8 mouse cellular contexts compared by ENCODE assay signal in the genomic region with DNA sequence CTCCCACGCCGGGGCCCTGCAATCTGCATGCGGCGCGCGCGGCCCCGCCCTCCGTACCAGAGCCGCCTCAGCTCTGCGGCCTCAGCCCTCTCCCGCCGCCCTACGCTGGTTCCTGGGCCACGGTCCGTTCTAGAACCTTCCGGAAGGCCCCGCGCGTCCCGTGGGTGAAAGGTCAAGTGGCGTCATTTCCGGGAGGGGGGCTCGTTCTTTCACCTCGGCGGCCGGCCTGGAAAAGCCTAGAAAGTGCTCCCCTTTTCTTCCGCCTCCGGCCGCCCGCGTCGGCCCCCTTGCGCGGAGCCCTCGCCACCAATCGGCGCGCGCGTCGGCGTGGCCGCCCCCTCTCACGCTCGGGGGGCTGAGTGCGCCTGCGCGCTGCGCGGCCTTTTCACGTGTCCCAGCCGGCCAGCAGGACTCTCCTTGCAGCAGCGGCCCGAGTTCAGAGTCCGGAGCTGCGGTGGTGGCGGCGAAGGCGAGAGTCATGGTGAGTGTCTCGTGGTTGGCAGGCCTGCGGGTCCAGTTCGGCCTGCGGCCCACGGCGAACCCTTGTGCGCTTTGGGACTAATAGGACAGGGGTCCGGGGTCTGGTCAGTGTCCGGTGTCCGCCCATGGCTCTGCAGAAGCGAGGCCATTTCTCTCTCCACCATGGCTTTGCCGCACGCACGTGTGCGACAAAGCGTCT. TPM values are rescaled to one million over a fixed set of nuclear protein-coding genes. Genes with fewer than 3 reads are reported as not detected.
DNase-seq lines count a peak whose midpoint lies in the region; ATAC-seq and TF ChIP-seq lines count a peak whose summit lies in the region.

A gene (plus strand): TSS at position 201 of the 679 bp plus-strand sequence.
A gene (minus strand): TSS at position 312 of the 679 bp plus-strand sequence.

- peak within 1 kb of the TSS; percentile 95 for H3K4me2 ChIP-seq in forebrain, embryonic 16.5 days (ENCODE audit: low read length)
- H3K4me2 ChIP-seq in lung, embryonic 14.5 days, result peak within 1 kb of the TSS; percentile 91

- peak; percentile 96 for DNase-seq in ES-E14 (ENCODE audit: low read depth, low spot score)
- DNase-seq in cerebellum, adult 11-12 months, result peak; percentile 99
- DNase-seq in heart, postnatal 36 days, result peak; percentile 99
- peak; percentile 97 to 99 for DNase-seq in layer of hippocampus, adult 2 months (ENCODE audit: low spot score in 2 of 2)
- peak; percentile 99 for DNase-seq in lung, embryonic 14.5 days
- DNase-seq in thymus, adult 2 months, result peak; percentile 98

- TF ChIP-seq POLR2A in olfactory bulb, adult 2 months (IDR thresholded peaks at IDR 0.05; ENCODE audit: insufficient read depth, low read depth, low read length), result peak; percentile 61
- TF ChIP-seq POLR2A in thymus, adult 2 months (IDR thresholded peaks at IDR 0.05; ENCODE audit: control insufficient read depth, extremely low read depth, insufficient read depth, low read length, poor library complexity), result peak; percentile 41

- H3K27ac ChIP-seq in ES-E14 (ENCODE audit: insufficient read depth, low read depth, low read length, poor library complexity, severe bottlenecking), result peak within 1 kb of the TSS; percentile 96
- H3K27ac ChIP-seq in forebrain, embryonic 16.5 days (ENCODE audit: low read length), result peak within 1 kb of the TSS; percentile 93
- H3K27ac ChIP-seq in layer of hippocampus, adult 2 months, result peak within 1 kb of the TSS; percentile 97
- peak within 1 kb of the TSS; percentile 96 for H3K27ac ChIP-seq in lung, embryonic 14.5 days (ENCODE audit: low read depth)
- peak within 1 kb of the TSS; percentile 82 for H3K27ac ChIP-seq in olfactory bulb, adult 2 months (ENCODE audit: insufficient read depth, low read depth, low read length)
- peak within 1 kb of the TSS; percentile 17 for H3K27ac ChIP-seq in thymus, adult 2 months (ENCODE audit: control insufficient read depth, insufficient read depth, low read length)

- 1% methylated on average over 59 of the region's 76 CpGs for WGBS in forebrain, embryonic 16.5 days
- 0% methylated on average over 61 of the region's 76 CpGs for WGBS in lung, embryonic 14.5 days
- WGBS in olfactory bulb, adult 2 months, result under 1% methylated on average over 76 of the region's 76 CpGs
- 1% methylated on average over 71 of the region's 76 CpGs for WGBS in thymus, adult 2 months

- peak within 1 kb of the TSS; percentile 96 to 99 for H3K4me3 ChIP-seq in ES-E14 (ENCODE audit: insufficient read depth in 1 of 2, low read depth in 1 of 2, low read length in 2 of 2, poor library complexity in 1 of 2, severe bottlenecking in 1 of 2)
- H3K4me3 ChIP-seq in forebrain, embryonic 16.5 days (replicated peaks; ENCODE audit: low read length), result peak within 1 kb of the TSS; percentile 84
- peak within 1 kb of the TSS; percentile 99 for H3K4me3 ChIP-seq in layer of hippocampus, adult 2 months
- peak within 1 kb of the TSS; percentile 90 for H3K4me3 ChIP-seq in lung, embryonic 14.5 days (ENCODE audit: low read depth, low read length)
- H3K4me3 ChIP-seq in olfactory bulb, adult 2 months (ENCODE audit: insufficient read depth, low read depth, low read length), result peak within 1 kb of the TSS; percentile 95
- H3K4me3 ChIP-seq in thymus, adult 2 months (ENCODE audit: control insufficient read depth, insufficient read depth, low read length), result peak within 1 kb of the TSS; percentile 83

- no peak for TF ChIP-seq CTCF in layer of hippocampus, adult 2 months (conservative IDR thresholded peaks at IDR 0.05)
- no peak for TF ChIP-seq CTCF in lung, embryonic 14.5 days (IDR thresholded peaks at IDR 0.05; ENCODE audit: low read depth)
- TF ChIP-seq CTCF in olfactory bulb, adult 2 months (IDR thresholded peaks at IDR 0.05; ENCODE audit: insufficient read depth, low read depth, low read length), result no peak
- TF ChIP-seq CTCF in thymus, adult 2 months (IDR thresholded peaks at IDR 0.05; ENCODE audit: borderline replicate concordance, control insufficient read depth, extremely low read depth, insufficient read depth, low read length, poor library complexity), result peak; percentile 11; the same call in 1 of the 2 replicates

- intact Hi-C loops in heart, postnatal 36 days (cut with DNase I), result loop anchor here (1.0 to 5.0 kb wide), 3 partner anchors 43 to 149 kb away; a partner anchor contains a TSS

- H3K9me3 ChIP-seq in ES-E14 (ENCODE audit: control insufficient read depth, insufficient read depth, low read depth, low read length), result no peaks in the 10 kb centered on the region
- no peaks in the 10 kb centered on the region for H3K9me3 ChIP-seq in forebrain, embryonic 16.5 days (ENCODE audit: control insufficient read depth, low read length)
- no peaks in the 10 kb centered on the region for H3K9me3 ChIP-seq in lung, embryonic 14.5 days (ENCODE audit: low read depth, low read length)

- no peaks in the 10 kb centered on the region for H3K27me3 ChIP-seq in forebrain, embryonic 16.5 days (replicated peaks; ENCODE audit: control insufficient read depth, insufficient read depth, low read length)
- H3K27me3 ChIP-seq in lung, embryonic 14.5 days (ENCODE audit: insufficient read depth, low read length), result no peaks in the 10 kb centered on the region
- no peaks in the 10 kb centered on the region for H3K27me3 ChIP-seq in thymus, adult 2 months (ENCODE audit: control insufficient read depth, insufficient read depth, low read length)

- H3K4me1 ChIP-seq in ES-E14 (ENCODE audit: control insufficient read depth in 2 of 2, insufficient read depth in 2 of 2, low read length in 2 of 2, poor library complexity in 1 of 2), result peaks cover 0 to 2% of the 10 kb centered on the region in 2 experiments; a peak in 1 of 4 replicates
- peaks cover 32% of the 10 kb centered on the region for H3K4me1 ChIP-seq in forebrain, embryonic 16.5 days (replicated peaks; ENCODE audit: control insufficient read depth, insufficient read depth, low read length)
- H3K4me1 ChIP-seq in lung, embryonic 14.5 days (ENCODE audit: insufficient read depth), result peaks cover 16% of the 10 kb centered on the region; the same call in 1 of the 2 replicates
- peaks cover 4% of the 10 kb centered on the region for H3K4me1 ChIP-seq in olfactory bulb, adult 2 months (ENCODE audit: control insufficient read depth, insufficient read depth, low read length)
- peaks cover 8% of the 10 kb centered on the region for H3K4me1 ChIP-seq in thymus, adult 2 months (replicated peaks; ENCODE audit: control insufficient read depth, insufficient read depth, low read length)

- H3K9ac ChIP-seq in ES-E14 (ENCODE audit: insufficient read depth, low read depth, low read length, poor library complexity, severe bottlenecking), result peak within 1 kb of the TSS; percentile 99
- peak within 1 kb of the TSS; percentile 95 for H3K9ac ChIP-seq in forebrain, embryonic 16.5 days (replicated peaks; ENCODE audit: low read depth, low read length)
- H3K9ac ChIP-seq in lung, embryonic 14.5 days, result peak within 1 kb of the TSS; percentile 94

- H3K36me3 ChIP-seq in ES-E14 (ENCODE audit: control insufficient read depth, insufficient read depth, low read length, poor library complexity, severe bottlenecking), result peaks cover 27% of the 10 kb centered on the region
- peaks cover 12% of the 10 kb centered on the region for H3K36me3 ChIP-seq in forebrain, embryonic 16.5 days (ENCODE audit: control insufficient read depth, insufficient read depth)
- H3K36me3 ChIP-seq in lung, embryonic 14.5 days (ENCODE audit: insufficient read depth), result peaks cover 56% of the 10 kb centered on the region
- H3K36me3 ChIP-seq in thymus, adult 2 months (ENCODE audit: control insufficient read depth, insufficient read depth, low read length), result peaks cover 12% of the 10 kb centered on the region

- peak; percentile 94 for ATAC-seq in forebrain, embryonic 16.5 days
- peak; percentile 94 for ATAC-seq in lung, embryonic 14.5 days (ENCODE audit: insufficient read depth)

- in situ Hi-C loops in ES-E14 (cut with MboI; ENCODE audit: low sequenced_read_pairs in 2 of 2, unreplicated experiment in 2 of 2), result no loop called here

TF ChIP-seq in ES-E14, 5 proteins besides CTCF, POLR2A, EP300 and RAD21:
- TF ChIP-seq ZNF384 (IDR thresholded peaks at IDR 0.05; ENCODE audit: low read depth, low read length), result no peak
- TF ChIP-seq CHD2 (IDR thresholded peaks at IDR 0.05; ENCODE audit: low read depth, low read length), result no peak
- peak; percentile 77 for TF ChIP-seq HCFC1 (IDR thresholded peaks at IDR 0.05; ENCODE audit: borderline replicate concordance, insufficient read depth, low read length)
- TF ChIP-seq MAFK (IDR thresholded peaks at IDR 0.05; ENCODE audit: insufficient read depth, low read depth, low read length), result 0 out of 2 replicates have a peak, but pooled peaks have one; percentile 23
- no peak for TF ChIP-seq ZC3H11A (IDR thresholded peaks at IDR 0.05; ENCODE audit: borderline replicate concordance, low read depth, low read length)

RNA-seq across cellular contexts. Expression of the first gene that starts in this region (rescaled TPM):
- total RNA-seq in ES-E14 (2012; rRNA removed), result 592 and 697 TPM in 2 replicates
- 215 and 231 TPM in 2 replicates for polyA plus RNA-seq in forebrain, embryonic 16.5 days (2015; fragmentation: Nextera tagmentation; extraction: Ambion mirVana)
- total RNA-seq in heart, postnatal 36 days (2021), result 100 to 1,000 TPM; 167 to 177 TPM
- total RNA-seq in layer of hippocampus, adult 2 months (2021), result 10 to 100 TPM; 92.2 to 97.4 TPM
- polyA plus RNA-seq in lung, embryonic 14.5 days (2014; fragmentation: Nextera tagmentation; extraction: Ambion mirVana), result 435 and 439 TPM in 2 replicates
- polyA plus RNA-seq in olfactory bulb, adult 2 months (2012; ENCODE audit: insufficient read depth, insufficient read length, low replicate concordance, missing spikeins), result not detected in 2 replicates
- 33.2 and 38.3 TPM in 2 replicates for polyA plus RNA-seq in thymus, adult 2 months (2012; rRNA removed)

RNA-seq across cellular contexts. Expression of the second gene that starts in this region (rescaled TPM):
- total RNA-seq in ES-E14 (2012; rRNA removed), result 591 and 762 TPM in 2 replicates
- polyA plus RNA-seq in forebrain, embryonic 16.5 days (2015; fragmentation: Nextera tagmentation; extraction: Ambion mirVana), result 295 and 312 TPM in 2 replicates
- total RNA-seq in heart, postnatal 36 days (2021), result 100 to 1,000 TPM; 382 to 415 TPM
- 100 to 1,000 TPM; 160 to 172 TPM for total RNA-seq in layer of hippocampus, adult 2 months (2021)
- 312 and 315 TPM in 2 replicates for polyA plus RNA-seq in lung, embryonic 14.5 days (2014; fragmentation: Nextera tagmentation; extraction: Ambion mirVana)
- not detected in 2 replicates for polyA plus RNA-seq in olfactory bulb, adult 2 months (2012; ENCODE audit: insufficient read depth, insufficient read length, low replicate concordance, missing spikeins)
- polyA plus RNA-seq in thymus, adult 2 months (2012; rRNA removed), result 28.3 and 31.5 TPM in 2 replicates

Comparison
In these comparisons a context has a peak if more than half of its experiments do, and no peak if none do; other contexts are left out.
1. Peak in every context shown above with its lines: DNase-seq, ATAC-seq, H3K4me3 ChIP-seq and H3K27ac ChIP-seq.
2. RNA of the first gene that starts in this region (polyA plus RNA-seq): 435 to 439 TPM in lung, embryonic 14.5 days, 215 to 231 TPM in forebrain, embryonic 16.5 days and 33.2 to 38.3 TPM in thymus, adult 2 months; not detected in olfactory bulb, adult 2 months; every median in the first group is over 10 times any median in the second.
3. H3K27ac ChIP-seq: peak in every context shown above with its lines; median percentile 97 in layer of hippocampus, adult 2 months; 96 in ES-E14; 96 in lung, embryonic 14.5 days; 93 in forebrain, embryonic 16.5 days; 82 in olfactory bulb, adult 2 months; 17 in thymus, adult 2 months.